Mouse (Mus musculus): ENCODE results near the gene Olfr569. TPM values are rescaled to one million over a fixed set of nuclear protein-coding genes. Genes with fewer than 3 reads are reported as not detected.

Gene Olfr569
- polyA plus RNA-seq (2015; fragmentation: Nextera tagmentation; extraction: Ambion mirVana): not detected in 2 replicates

DNA sequence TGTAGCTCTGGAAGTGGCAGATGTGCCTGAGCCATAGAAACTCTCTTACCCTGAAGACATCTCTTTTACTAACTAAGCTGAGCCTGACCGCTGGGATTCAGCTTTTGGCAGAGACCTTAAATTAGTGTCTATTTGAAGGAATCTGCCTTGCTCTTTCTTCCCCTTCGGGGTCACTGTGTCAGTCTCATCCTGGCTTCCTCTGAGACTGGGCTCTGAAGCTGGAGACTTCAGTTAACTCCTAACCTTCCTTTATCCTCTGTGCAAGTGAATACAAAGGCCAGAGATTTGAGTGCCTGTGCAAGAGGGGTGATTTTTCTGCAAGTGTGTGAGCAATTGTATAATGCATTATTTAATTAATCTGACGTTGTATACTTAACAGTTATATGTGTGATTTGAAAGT is at the start of gene Olfr569:
Gene Olfr569 (minus strand): TSS at position 101 of the 400 bp plus-strand sequence.
- no peaks in the 10 kb centered on the region for H3K36me3 ChIP-seq (ENCODE audit: control insufficient read depth, insufficient read depth)
- no peak for ATAC-seq (ENCODE audit: low read depth)
- 57% methylated on average over 3 of the region's 3 CpGs for WGBS (ENCODE audit: insufficient replicate concordance)
- no peak within 1 kb of the TSS for H3K27ac ChIP-seq (ENCODE audit: low read length)
- H3K9me3 ChIP-seq (replicated peaks; ENCODE audit: control insufficient read depth, low read length): no peaks in the 10 kb centered on the region
- no peaks in the 10 kb centered on the region for H3K4me1 ChIP-seq (ENCODE audit: control insufficient read depth, low read depth, low read length)
- H3K27me3 ChIP-seq (ENCODE audit: control insufficient read depth, insufficient read depth, low read depth, low read length): no peaks in the 10 kb centered on the region
- no peak within 1 kb of the TSS for H3K9ac ChIP-seq (ENCODE audit: low read depth, low read length)
- H3K4me2 ChIP-seq (ENCODE audit: low read depth, low read length): no peak within 1 kb of the TSS
- H3K4me3 ChIP-seq (ENCODE audit: low read depth, low read length): no peak within 1 kb of the TSS

DNA sequence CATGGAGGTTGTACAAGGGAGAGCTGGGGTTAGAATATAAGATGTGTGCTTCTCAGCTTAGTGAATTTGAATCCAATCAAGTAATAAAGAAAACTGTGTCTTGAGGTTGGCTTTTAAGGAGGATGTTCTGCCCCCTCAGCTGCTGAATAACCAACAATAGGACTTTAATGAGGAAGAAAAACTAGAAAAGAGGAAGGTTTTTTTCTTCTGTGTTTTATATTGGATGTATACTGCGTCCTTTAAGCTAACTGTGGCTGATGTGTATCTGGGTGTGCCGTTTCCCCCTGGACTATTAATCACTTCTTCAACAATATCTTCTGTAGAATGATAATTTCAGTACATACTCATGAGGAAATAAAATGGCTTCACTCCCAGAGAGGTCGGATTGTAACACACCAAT is 36.4 kb upstream of the Olfr569 start:
- H3K36me3 ChIP-seq (ENCODE audit: control insufficient read depth, insufficient read depth): no peaks in the 10 kb centered on the region
- H3K27ac ChIP-seq (ENCODE audit: low read length): no peak overlapping the region
- no peak overlapping the region for H3K4me3 ChIP-seq (ENCODE audit: low read depth, low read length)
- H3K9ac ChIP-seq (ENCODE audit: low read depth, low read length): no peak overlapping the region
- H3K27me3 ChIP-seq (ENCODE audit: control insufficient read depth, insufficient read depth, low read depth, low read length): no peaks in the 10 kb centered on the region
- ATAC-seq (ENCODE audit: low read depth): no peak
- H3K9me3 ChIP-seq (replicated peaks; ENCODE audit: control insufficient read depth, low read length): no peaks in the 10 kb centered on the region
- H3K4me2 ChIP-seq (ENCODE audit: low read depth, low read length): no peak overlapping the region
- H3K4me1 ChIP-seq (ENCODE audit: control insufficient read depth, low read depth, low read length): no peaks in the 10 kb centered on the region
- 34% methylated on average over 3 of the region's 3 CpGs for WGBS (ENCODE audit: insufficient replicate concordance)

DNA sequence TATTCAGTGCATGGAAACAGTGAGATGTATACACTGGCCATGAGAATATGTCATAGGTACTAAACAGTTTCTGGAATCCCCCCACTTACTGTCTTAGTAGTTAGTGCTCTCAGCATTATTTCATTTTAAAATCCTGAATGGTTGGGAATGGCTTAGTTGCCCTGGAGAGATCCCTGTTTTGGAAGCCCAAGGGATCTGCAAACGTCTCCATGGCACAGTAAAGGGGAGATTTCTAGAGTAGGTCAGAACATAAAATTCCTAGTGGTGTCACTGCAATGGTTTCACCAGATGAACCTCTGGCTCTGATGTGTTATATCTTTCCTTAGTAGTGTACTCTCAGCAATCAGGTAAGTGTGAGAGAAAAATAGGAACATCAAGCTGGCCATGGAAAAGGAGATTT is 33.4 kb upstream of the Olfr569 start, which contains the start of gene Olfr572:
Gene Olfr572 (plus strand): TSS at position 301 of the 400 bp plus-strand sequence.
- H3K4me1 ChIP-seq (ENCODE audit: control insufficient read depth, low read depth, low read length): no peaks in the 10 kb centered on the region
- no peak for ATAC-seq (ENCODE audit: low read depth)
- 52% methylated on average over 1 of the region's 1 CpGs for WGBS (ENCODE audit: insufficient replicate concordance)

DNA sequence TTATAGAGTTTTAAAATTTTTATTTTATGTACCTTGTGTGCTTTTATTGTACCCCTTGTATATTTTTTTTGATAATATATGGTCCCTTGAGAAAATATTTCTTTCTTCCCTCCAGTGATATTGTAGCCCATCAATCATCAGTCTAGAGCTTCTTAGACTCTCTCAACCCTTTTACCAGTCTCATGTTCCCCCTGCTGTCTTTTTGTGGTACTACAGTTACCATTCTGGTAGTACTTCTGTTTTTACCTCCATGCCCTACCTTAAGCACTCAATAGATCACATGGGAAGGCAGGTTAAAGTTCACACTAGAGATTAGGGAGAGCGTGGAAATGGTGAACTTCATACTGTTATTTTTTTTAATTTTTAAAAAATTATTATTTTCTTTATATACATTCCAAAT is 28.9 kb upstream of the Olfr569 start:
- ATAC-seq (ENCODE audit: low read depth): no peak
- Histone ChIP-seq H3K4me2 (ENCODE audit: low read depth, low read length) (no peak overlapping the region), H3K9me3 (replicated peaks; ENCODE audit: control insufficient read depth, low read length) (no peaks in the 10 kb centered on the region), H3K9ac (ENCODE audit: low read depth, low read length) (no peak overlapping the region), H3K4me1 (ENCODE audit: control insufficient read depth, low read depth, low read length) (no peaks in the 10 kb centered on the region), H3K36me3 (ENCODE audit: control insufficient read depth, insufficient read depth) (no peaks in the 10 kb centered on the region), H3K4me3 (ENCODE audit: low read depth, low read length) (no peak overlapping the region), H3K27ac (ENCODE audit: low read length) (no peak overlapping the region), H3K27me3 (ENCODE audit: control insufficient read depth, insufficient read depth, low read depth, low read length) (no peaks in the 10 kb centered on the region)
- 9% methylated on average over 1 of the region's 1 CpGs for WGBS (ENCODE audit: insufficient replicate concordance)

More for the DNA sequence above, 33.4 kb upstream of the Olfr569 start, which contains the start of gene Olfr572:
- Histone ChIP-seq H3K9ac (ENCODE audit: low read depth, low read length) (no peak within 1 kb of the TSS), H3K36me3 (ENCODE audit: control insufficient read depth, insufficient read depth) (no peaks in the 10 kb centered on the region), H3K4me2 (ENCODE audit: low read depth, low read length) (no peak within 1 kb of the TSS), H3K4me3 (ENCODE audit: low read depth, low read length) (no peak within 1 kb of the TSS), H3K9me3 (replicated peaks; ENCODE audit: control insufficient read depth, low read length) (no peaks in the 10 kb centered on the region), H3K27me3 (ENCODE audit: control insufficient read depth, insufficient read depth, low read depth, low read length) (no peaks in the 10 kb centered on the region), H3K27ac (ENCODE audit: low read length) (no peak within 1 kb of the TSS)

DNA sequence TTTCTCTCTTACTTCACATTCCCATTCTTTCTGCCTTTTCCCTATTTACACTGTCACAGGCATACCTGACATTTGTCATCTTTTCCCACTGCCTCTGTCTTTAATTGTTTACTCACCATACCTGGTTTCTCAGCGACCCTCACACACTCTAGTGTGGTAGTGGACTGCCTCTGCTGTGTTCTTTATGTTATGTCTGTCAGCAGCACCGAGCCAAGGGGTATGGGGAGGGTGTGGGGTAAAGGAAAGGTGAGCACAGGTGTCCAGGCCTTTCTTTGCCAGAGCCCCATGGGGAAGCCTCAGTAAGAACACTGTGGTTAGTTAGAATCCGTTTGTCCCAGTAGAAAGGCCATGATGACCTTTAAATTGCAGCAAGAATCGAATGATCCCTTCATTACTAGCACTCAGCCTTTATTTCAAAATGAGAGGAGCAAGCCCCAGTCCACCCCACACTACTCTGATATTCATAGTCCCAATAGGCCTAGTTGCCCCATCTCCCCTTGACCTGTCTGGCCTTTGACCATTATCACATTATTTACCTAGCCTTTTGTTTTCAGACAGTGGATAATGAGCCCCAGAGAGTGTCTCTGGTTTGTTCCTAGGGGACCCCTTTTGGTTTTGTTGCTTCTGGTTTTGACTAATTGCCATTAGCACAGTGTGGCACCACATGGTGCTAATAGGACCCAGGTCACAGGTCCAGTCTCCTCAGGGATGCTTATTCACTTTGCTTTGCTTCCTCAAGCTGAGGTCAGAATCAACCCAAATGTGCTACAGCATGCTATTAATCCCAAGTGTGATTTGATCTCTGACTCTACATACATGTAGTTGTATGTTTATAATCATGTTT is 26.6 kb upstream of the Olfr569 start, which contains the start of gene Olfr571:
Gene Olfr571 (minus strand): TSS at position 505 of the 844 bp plus-strand sequence.
- H3K27me3 ChIP-seq (ENCODE audit: control insufficient read depth, insufficient read depth, low read depth, low read length): no peaks in the 10 kb centered on the region
- no peak within 1 kb of the TSS for H3K4me2 ChIP-seq (ENCODE audit: low read depth, low read length)
- WGBS (ENCODE audit: insufficient replicate concordance): 42% methylated on average over 4 of the region's 4 CpGs
- no peaks in the 10 kb centered on the region for H3K4me1 ChIP-seq (ENCODE audit: control insufficient read depth, low read depth, low read length)
- no peak within 1 kb of the TSS for H3K4me3 ChIP-seq (ENCODE audit: low read depth, low read length)
- H3K9me3 ChIP-seq (replicated peaks; ENCODE audit: control insufficient read depth, low read length): no peaks in the 10 kb centered on the region
- no peak within 1 kb of the TSS for H3K9ac ChIP-seq (ENCODE audit: low read depth, low read length)
- H3K27ac ChIP-seq (ENCODE audit: low read length): no peak within 1 kb of the TSS
- no peak for ATAC-seq (ENCODE audit: low read depth)
- H3K36me3 ChIP-seq (ENCODE audit: control insufficient read depth, insufficient read depth): no peaks in the 10 kb centered on the region

DNA sequence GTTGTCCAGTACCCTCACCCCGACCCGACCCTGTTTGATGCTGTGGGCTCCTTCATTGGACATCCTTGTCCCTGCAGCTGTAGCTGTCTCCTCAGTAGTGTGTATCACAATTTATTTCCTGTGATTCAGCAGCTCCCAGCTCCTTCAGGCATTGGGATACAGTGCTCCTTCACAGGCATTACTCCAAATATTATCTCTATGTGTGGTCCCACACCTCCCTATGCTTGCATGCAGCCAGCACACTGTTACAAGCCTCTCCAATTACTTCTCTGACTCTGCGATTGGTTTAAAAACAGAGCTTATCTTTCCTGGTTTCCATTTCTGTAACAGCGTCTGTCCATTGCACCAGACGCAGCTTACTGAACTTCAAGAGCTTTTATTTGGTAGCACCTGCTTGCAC is 25.7 kb upstream of the Olfr569 start:
- Histone ChIP-seq H3K27me3 (ENCODE audit: control insufficient read depth, insufficient read depth, low read depth, low read length) (no peaks in the 10 kb centered on the region), H3K36me3 (ENCODE audit: control insufficient read depth, insufficient read depth) (no peaks in the 10 kb centered on the region), H3K27ac (ENCODE audit: low read length) (no peak overlapping the region), H3K4me1 (ENCODE audit: control insufficient read depth, low read depth, low read length) (no peaks in the 10 kb centered on the region), H3K9ac (ENCODE audit: low read depth, low read length) (no peak overlapping the region), H3K4me3 (ENCODE audit: low read depth, low read length) (no peak overlapping the region), H3K4me2 (ENCODE audit: low read depth, low read length) (no peak overlapping the region), H3K9me3 (replicated peaks; ENCODE audit: control insufficient read depth, low read length) (no peaks in the 10 kb centered on the region)
- WGBS (ENCODE audit: insufficient replicate concordance): 50% methylated on average over 5 of the region's 5 CpGs
- no peak for ATAC-seq (ENCODE audit: low read depth)

DNA sequence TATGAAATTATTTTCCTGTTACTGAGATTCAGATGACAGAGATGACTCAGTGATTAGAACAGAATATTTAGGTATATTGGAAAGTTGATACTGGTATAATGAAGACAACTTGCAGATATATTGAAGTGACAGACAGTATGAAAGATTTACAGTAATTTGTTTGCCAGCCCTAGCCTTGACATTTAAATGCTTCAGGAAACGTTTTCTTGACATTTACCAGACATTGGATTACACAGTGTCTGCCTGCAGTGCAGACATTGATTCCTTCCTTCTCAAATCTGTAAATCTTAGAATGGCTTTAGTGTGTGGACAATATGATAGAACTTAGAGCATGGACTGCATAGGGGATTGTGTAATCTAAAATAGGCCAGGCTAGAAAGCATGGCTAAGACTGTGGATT is 24.6 kb upstream of the Olfr569 start:
- Histone ChIP-seq H3K9ac (ENCODE audit: low read depth, low read length) (no peak overlapping the region), H3K9me3 (replicated peaks; ENCODE audit: control insufficient read depth, low read length) (no peaks in the 10 kb centered on the region), H3K27ac (ENCODE audit: low read length) (no peak overlapping the region), H3K27me3 (ENCODE audit: control insufficient read depth, insufficient read depth, low read depth, low read length) (no peaks in the 10 kb centered on the region), H3K4me3 (ENCODE audit: low read depth, low read length) (no peak overlapping the region), H3K4me2 (ENCODE audit: low read depth, low read length) (no peak overlapping the region), H3K36me3 (ENCODE audit: control insufficient read depth, insufficient read depth) (no peaks in the 10 kb centered on the region), H3K4me1 (ENCODE audit: control insufficient read depth, low read depth, low read length) (no peaks in the 10 kb centered on the region)
- 14% methylated on average over 1 of the region's 1 CpGs for WGBS (ENCODE audit: insufficient replicate concordance)
- no peak for ATAC-seq (ENCODE audit: low read depth)

DNA sequence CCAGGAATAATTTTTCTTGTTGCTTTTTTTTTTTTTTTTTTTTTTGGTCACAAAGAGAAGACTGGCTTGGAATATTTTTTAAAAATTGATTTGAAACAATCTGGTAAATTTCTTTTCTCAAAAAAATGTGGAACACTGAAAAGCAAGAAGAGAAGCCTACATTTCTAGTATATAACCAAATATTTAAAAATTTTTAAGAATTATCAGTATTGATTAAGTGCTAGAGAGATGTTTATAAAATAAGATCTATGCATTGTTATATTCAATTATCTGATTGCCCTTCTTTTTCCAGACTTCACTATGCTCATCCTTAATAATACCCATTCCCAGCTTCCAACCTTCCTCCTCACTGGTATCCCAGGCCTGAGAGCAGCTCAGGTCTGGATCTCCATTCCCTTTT is 13.9 kb downstream of the Olfr569 start, which contains the start of gene Olfr568:
Gene Olfr568 (plus strand): TSS at position 301 of the 400 bp plus-strand sequence.
- ATAC-seq (ENCODE audit: low read depth): no peak
- H3K27me3 ChIP-seq (ENCODE audit: control insufficient read depth, insufficient read depth, low read depth, low read length): no peaks in the 10 kb centered on the region
- no peaks in the 10 kb centered on the region for H3K36me3 ChIP-seq (ENCODE audit: control insufficient read depth, insufficient read depth)
- H3K27ac ChIP-seq (ENCODE audit: low read length): no peak within 1 kb of the TSS
- no peak within 1 kb of the TSS for H3K4me3 ChIP-seq (ENCODE audit: low read depth, low read length)
- no peak within 1 kb of the TSS for H3K9ac ChIP-seq (ENCODE audit: low read depth, low read length)
- no peak within 1 kb of the TSS for H3K4me2 ChIP-seq (ENCODE audit: low read depth, low read length)
- no peaks in the 10 kb centered on the region for H3K9me3 ChIP-seq (replicated peaks; ENCODE audit: control insufficient read depth, low read length)
- H3K4me1 ChIP-seq (ENCODE audit: control insufficient read depth, low read depth, low read length): no peaks in the 10 kb centered on the region

DNA sequence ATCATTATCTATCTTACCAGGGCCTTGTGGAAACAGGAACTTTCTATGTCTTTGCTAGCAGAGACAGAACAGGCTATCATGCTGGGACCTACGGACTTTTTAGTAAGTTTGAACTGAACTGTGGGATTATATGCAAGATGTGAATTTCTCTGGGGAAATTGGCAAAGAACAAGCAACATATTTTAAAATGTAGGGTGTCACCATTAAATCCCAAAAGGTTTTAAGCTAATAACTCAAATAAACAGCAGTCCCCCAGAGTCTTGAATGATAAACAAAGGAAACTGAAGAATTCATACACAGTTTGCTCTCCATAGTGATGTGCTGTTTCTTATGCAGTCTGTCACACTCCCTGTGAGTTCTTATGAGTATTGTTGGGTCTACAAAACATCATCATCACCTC is 32.0 kb downstream of the Olfr569 start, which contains the start of gene Olfr566:
Gene Olfr566 (minus strand): TSS at position 101 of the 400 bp plus-strand sequence.
- H3K4me1 ChIP-seq (ENCODE audit: control insufficient read depth, low read depth, low read length): no peaks in the 10 kb centered on the region
- no peaks in the 10 kb centered on the region for H3K27me3 ChIP-seq (ENCODE audit: control insufficient read depth, insufficient read depth, low read depth, low read length)
- no peaks in the 10 kb centered on the region for H3K9me3 ChIP-seq (replicated peaks; ENCODE audit: control insufficient read depth, low read length)
- ATAC-seq (ENCODE audit: low read depth): no peak
- H3K27ac ChIP-seq (ENCODE audit: low read length): no peak within 1 kb of the TSS
- H3K9ac ChIP-seq (ENCODE audit: low read depth, low read length): no peak within 1 kb of the TSS
- no peak within 1 kb of the TSS for H3K4me2 ChIP-seq (ENCODE audit: low read depth, low read length)
- 54% methylated on average over 1 of the region's 1 CpGs for WGBS (ENCODE audit: insufficient replicate concordance)
- H3K36me3 ChIP-seq (ENCODE audit: control insufficient read depth, insufficient read depth): no peaks in the 10 kb centered on the region
- no peak within 1 kb of the TSS for H3K4me3 ChIP-seq (ENCODE audit: low read depth, low read length)

Measured in liver, embryonic 16.5 days (tissue).